In the genomic region with DNA sequence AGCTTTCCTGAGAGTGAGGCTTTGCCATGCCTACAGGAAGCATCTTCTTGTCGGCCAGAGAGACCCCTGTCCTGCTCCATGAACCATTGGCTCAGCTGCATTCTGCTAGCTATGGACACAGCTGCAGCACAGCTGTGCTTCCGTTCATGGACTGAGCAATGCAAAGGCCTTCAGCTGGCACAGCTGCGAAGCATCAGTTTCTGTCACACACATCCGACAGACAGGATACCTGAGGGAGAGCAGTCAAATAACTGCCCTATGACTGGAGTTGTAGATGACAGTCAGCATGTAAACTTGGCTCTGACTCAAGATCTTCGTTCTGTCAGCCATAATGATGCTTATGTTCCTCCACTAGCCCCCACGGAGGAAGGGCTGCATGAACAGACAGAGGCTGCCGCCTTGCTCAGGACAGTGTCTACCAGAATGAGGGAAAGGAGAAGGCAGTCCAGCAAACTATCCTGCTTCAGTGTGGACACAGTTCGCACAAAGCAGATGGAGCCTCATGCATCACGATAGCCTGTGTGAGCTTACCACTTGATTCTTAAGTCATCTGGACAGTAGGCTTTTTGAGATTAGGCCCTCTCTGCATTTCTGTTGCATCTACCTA, we compare ENCODE assay signal across 21 mouse cellular contexts. TPM values are rescaled to one million over a fixed set of nuclear protein-coding genes. Genes with fewer than 3 reads are reported as not detected.
DNase-seq lines count a peak whose midpoint lies in the region; ATAC-seq lines count a peak whose summit lies in the region.
"Had no signal": no experiment of that assay in that cellular context is flagged by ENCODE, and none has a peak within 500 bp of the region (broad histone marks: within the 10 kb centered on the region; RNA-seq: fewer than 3 reads in every experiment).

No protein-coding gene starts in this region.

- H3K9me3 ChIP-seq in embryonic facial prominence, embryonic 11.5 days (replicated peaks; ENCODE audit: control insufficient read depth, low read length), result no peaks in the 10 kb centered on the region
- H3K9me3 ChIP-seq in embryonic facial prominence, embryonic 10.5 days, result no peaks in the 10 kb centered on the region
- H3K9me3 ChIP-seq: heart, embryonic 15.5 days; hindbrain, embryonic 10.5 days; limb, embryonic 15.5 days; liver, embryonic 15.5 days; midbrain, embryonic 12.5 days; neural tube, embryonic 12.5 days had no signal

- H3K27me3 ChIP-seq in embryonic facial prominence, embryonic 11.5 days (ENCODE audit: control insufficient read depth, insufficient read depth, low read length), result no peaks in the 10 kb centered on the region
- H3K27me3 ChIP-seq in embryonic facial prominence, embryonic 10.5 days (replicated peaks; ENCODE audit: low read depth, poor library complexity, severe bottlenecking), result no peaks in the 10 kb centered on the region
- H3K27me3 ChIP-seq: heart, embryonic 15.5 days; limb, embryonic 15.5 days; liver, embryonic 15.5 days; midbrain, embryonic 12.5 days; neural tube, embryonic 12.5 days had no signal

- H3K4me1 ChIP-seq in embryonic facial prominence, embryonic 11.5 days (ENCODE audit: control insufficient read depth, insufficient read depth, low read length), result no peaks in the 10 kb centered on the region
- peaks cover 5% of the 10 kb centered on the region; the same call in 1 of the 2 replicates for H3K4me1 ChIP-seq in embryonic facial prominence, embryonic 10.5 days
- H3K4me1 ChIP-seq: limb, embryonic 15.5 days; neural tube, embryonic 12.5 days had no signal

- H3K36me3 ChIP-seq in embryonic facial prominence, embryonic 11.5 days (replicated peaks; ENCODE audit: control insufficient read depth, insufficient read depth, low read depth, low read length), result no peaks in the 10 kb centered on the region
- H3K36me3 ChIP-seq in embryonic facial prominence, embryonic 10.5 days (replicated peaks), result no peaks in the 10 kb centered on the region
- H3K36me3 ChIP-seq: heart, embryonic 15.5 days; hindbrain, embryonic 10.5 days; limb, embryonic 15.5 days; liver, embryonic 15.5 days; midbrain, embryonic 12.5 days; neural tube, embryonic 12.5 days had no signal

- no peak overlapping the region for H3K9ac ChIP-seq in embryonic facial prominence, embryonic 11.5 days (replicated peaks; ENCODE audit: low read length)
- H3K9ac ChIP-seq: heart, embryonic 15.5 days; limb, embryonic 15.5 days; liver, embryonic 15.5 days; midbrain, embryonic 12.5 days; neural tube, embryonic 12.5 days had no signal

- 74% methylated on average over 9 of the region's 9 CpGs for WGBS in embryonic facial prominence, embryonic 11.5 days
- WGBS in embryonic facial prominence, embryonic 10.5 days, result 80% methylated on average over 9 of the region's 9 CpGs

- no peak overlapping the region for H3K4me2 ChIP-seq in embryonic facial prominence, embryonic 11.5 days (ENCODE audit: low read depth, low read length)
- H3K4me2 ChIP-seq: heart, embryonic 15.5 days; limb, embryonic 15.5 days; liver, embryonic 15.5 days; midbrain, embryonic 12.5 days; neural tube, embryonic 12.5 days had no signal

- H3K27ac ChIP-seq in embryonic facial prominence, embryonic 11.5 days (replicated peaks; ENCODE audit: low read depth, low read length), result no peak overlapping the region
- no peak overlapping the region for H3K27ac ChIP-seq in embryonic facial prominence, embryonic 10.5 days (replicated peaks)
- H3K27ac ChIP-seq: heart, embryonic 15.5 days; hindbrain, embryonic 10.5 days; hindbrain, postnatal 0 days; limb, embryonic 15.5 days; liver, embryonic 15.5 days; midbrain, embryonic 12.5 days; neural tube, embryonic 12.5 days had no signal

- no peak overlapping the region for H3K4me3 ChIP-seq in embryonic facial prominence, embryonic 11.5 days (ENCODE audit: low read depth, low read length)
- H3K4me3 ChIP-seq in embryonic facial prominence, embryonic 10.5 days, result no peak overlapping the region
- H3K4me3 ChIP-seq: heart, embryonic 15.5 days; hindbrain, embryonic 10.5 days; limb, embryonic 15.5 days; liver, embryonic 15.5 days; midbrain, embryonic 12.5 days; neural tube, embryonic 12.5 days had no signal

- no peak for ATAC-seq in embryonic facial prominence, embryonic 11.5 days (replicated peaks; ENCODE audit: insufficient number of reproducible peaks, low FRiP score, low TSS enrichment, low read depth)
- ATAC-seq: hindbrain, postnatal 0 days had no signal

- peak; percentile 13 for DNase-seq in embryonic facial prominence, embryonic 11.5 days (ENCODE audit: low spot score)
- no peak for DNase-seq in embryonic facial prominence, embryonic 10.5 days (ENCODE audit: low spot score)
- peak; percentile 42 to 55 for DNase-seq in kidney, postnatal 4 days
- DNase-seq in kidney, postnatal 36 days, result no peak
- DNase-seq in retina, embryonic 14.5 days (ENCODE audit: low spot score), result peak; percentile 1
- DNase-seq in retina, postnatal 1 day, result no peak
- no peak for DNase-seq in adrenal gland, postnatal 36 days
- no peak for DNase-seq in B cell, adult 2 months
- DNase-seq: adrenal gland, adult 8-10 months; cerebellum, adult 9-10 months; kidney, adult 9 months; right cerebral cortex, postnatal 25 days had no signal

RNA-seq across cellular contexts. Expression of a gene that starts 22.9 kb away (rescaled TPM):
- polyA plus RNA-seq in embryonic facial prominence, embryonic 11.5 days (2014; fragmentation: Nextera tagmentation; extraction: Ambion mirVana), result 4.2 and 5.3 TPM in 2 replicates
- polyA plus RNA-seq in embryonic facial prominence, embryonic 10.5 days (2016; fragmentation: Nextera tagmentation; extraction: Ambion mirVana), result 3.5 and 3.6 TPM in 2 replicates
- total RNA-seq in adrenal gland, postnatal 36 days (2021), result 1 to 10 TPM in 1 of 2 experiments, under 1 TPM in 1; 0.66 to 1.1 TPM
- total RNA-seq: granulocyte monocyte progenitor cell, adult 5-6 weeks; monocyte, adult 5-6 weeks had no signal

Comparison
In these comparisons a context has a peak if more than half of its experiments do, and no peak if none do; other contexts are left out.
1. DNase-seq: peak in embryonic facial prominence, embryonic 11.5 days (single experiment), kidney, postnatal 4 days (2 of 2) and retina, embryonic 14.5 days (single experiment); none in embryonic facial prominence, embryonic 10.5 days (single experiment), kidney, postnatal 36 days (0 of 2), retina, postnatal 1 day (single experiment), adrenal gland, postnatal 36 days (0 of 2) and B cell, adult 2 months (0 of 2).